Mouse (Mus musculus): ENCODE measurements around the gene Arhgap29. TPM values are rescaled to one million over a fixed set of nuclear protein-coding genes. Genes with fewer than 3 reads are reported as not detected.
A peak's percentile ranks its signal among the peaks of the same experiment; 100 is the strongest.

The Arhgap29 gene
- polyA plus RNA-seq, 2 experiments, result 3.9 to 5.3 TPM

GRCm38 (mm10) chr3:121927601-121928000, 24.7 kb upstream of the Arhgap29 start:
- WGBS (ENCODE audit: insufficient replicate concordance), result 47% methylated on average over 3 of the region's 3 CpGs
- Histone ChIP-seq H3K4me2 (ENCODE audit: low read depth) (no peak overlapping the region), H3K36me3 (replicated peaks; ENCODE audit: control insufficient read depth, insufficient read depth, low read depth) (no peaks in the 10 kb centered on the region), H3K4me1 (replicated peaks; ENCODE audit: control insufficient read depth in 2 of 2, insufficient read depth in 2 of 2, low read length in 1 of 2) (no peaks in the 10 kb centered on the region), H3K4me3 (ENCODE audit: insufficient read depth in 1 of 2, low read depth in 2 of 2, low read length in 2 of 2) (no peak overlapping the region), H3K9me3 (ENCODE audit: control insufficient read depth, low read length) (no peaks in the 10 kb centered on the region), H3K27ac (no peak overlapping the region), H3K9ac (replicated peaks) (no peak overlapping the region), H3K27me3 (ENCODE audit: control insufficient read depth, insufficient read depth, low read length) (no peaks in the 10 kb centered on the region)
- no peak for DNase-seq (ENCODE audit: low read depth in 3 of 3, low spot score in 3 of 3)
- no peak for TF ChIP-seq EP300 (IDR thresholded peaks at IDR 0.05; ENCODE audit: low read depth)
- TF ChIP-seq CTCF (IDR thresholded peaks at IDR 0.05; ENCODE audit: low read depth), result no peak
- no peak for ATAC-seq (ENCODE audit: insufficient read depth)

- no peaks in the 10 kb centered on the region for H3K4me1 ChIP-seq (replicated peaks; ENCODE audit: control insufficient read depth in 2 of 2, insufficient read depth in 2 of 2, low read length in 1 of 2)
- no peak for DNase-seq (ENCODE audit: low read depth in 3 of 3, low spot score in 3 of 3)
- H3K27me3 ChIP-seq (ENCODE audit: control insufficient read depth, insufficient read depth, low read length), result no peaks in the 10 kb centered on the region
- TF ChIP-seq EP300 (IDR thresholded peaks at IDR 0.05; ENCODE audit: low read depth) (no peak), CTCF (IDR thresholded peaks at IDR 0.05; ENCODE audit: low read depth) (no peak)
- no peak overlapping the region for H3K9ac ChIP-seq (replicated peaks)
- no peak overlapping the region for H3K27ac ChIP-seq
- no peaks in the 10 kb centered on the region for H3K36me3 ChIP-seq (replicated peaks; ENCODE audit: control insufficient read depth, insufficient read depth, low read depth)
- H3K9me3 ChIP-seq (ENCODE audit: control insufficient read depth, low read length), result no peaks in the 10 kb centered on the region
- H3K4me2 ChIP-seq (ENCODE audit: low read depth), result no peak overlapping the region
- H3K4me3 ChIP-seq (ENCODE audit: insufficient read depth in 1 of 2, low read depth in 2 of 2, low read length in 2 of 2), result no peak overlapping the region
- WGBS (ENCODE audit: insufficient replicate concordance), result 59% methylated on average over 4 of the region's 4 CpGs
- no peak for ATAC-seq (ENCODE audit: insufficient read depth)
Observed at GRCm38 (mm10) chr3:121932815-121933214, 19.5 kb upstream of the Arhgap29 start.

GRCm38 (mm10) chr3:121936241-121936640, 16.1 kb upstream of the Arhgap29 start:
- Histone ChIP-seq H3K27ac (no peak overlapping the region), H3K9me3 (ENCODE audit: control insufficient read depth, low read length) (no peaks in the 10 kb centered on the region), H3K4me3 (ENCODE audit: insufficient read depth in 1 of 2, low read depth in 2 of 2, low read length in 2 of 2) (no peak overlapping the region), H3K27me3 (ENCODE audit: control insufficient read depth, insufficient read depth, low read length) (no peaks in the 10 kb centered on the region), H3K9ac (replicated peaks) (no peak overlapping the region), H3K36me3 (replicated peaks; ENCODE audit: control insufficient read depth, insufficient read depth, low read depth) (no peaks in the 10 kb centered on the region), H3K4me2 (ENCODE audit: low read depth) (no peak overlapping the region), H3K4me1 (replicated peaks; ENCODE audit: control insufficient read depth in 2 of 2, insufficient read depth in 2 of 2, low read length in 1 of 2) (peaks cover 0 to 8% of the 10 kb centered on the region in 2 experiments; a peak in 3 of 4 replicates)
- WGBS (ENCODE audit: insufficient replicate concordance), result 53% methylated on average over 2 of the region's 2 CpGs
- no peak for DNase-seq (ENCODE audit: low read depth in 3 of 3, low spot score in 3 of 3)
- ATAC-seq (ENCODE audit: insufficient read depth), result no peak
- TF ChIP-seq EP300 (IDR thresholded peaks at IDR 0.05; ENCODE audit: low read depth) (no peak), CTCF (IDR thresholded peaks at IDR 0.05; ENCODE audit: low read depth) (no peak)

DNA sequence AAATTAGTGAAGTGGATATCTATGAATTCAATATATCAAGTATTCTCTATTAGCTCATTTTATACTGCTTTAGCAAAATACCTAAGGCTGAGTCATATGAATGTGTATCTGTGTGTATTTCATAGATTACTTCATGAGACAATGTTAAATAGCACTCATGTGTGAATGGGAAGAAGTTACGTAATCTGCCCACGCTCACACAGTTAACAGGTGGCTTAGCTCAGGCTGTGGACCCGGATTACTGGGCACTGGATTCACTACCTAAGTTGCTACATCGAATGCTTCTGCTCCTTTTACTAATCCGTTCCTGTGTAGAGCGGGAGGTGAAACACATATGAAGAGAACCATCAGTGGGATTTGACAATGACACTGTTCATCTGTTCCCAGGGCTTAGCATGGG, 15.3 kb upstream of the Arhgap29 start:
- H3K36me3 ChIP-seq (replicated peaks; ENCODE audit: control insufficient read depth, insufficient read depth, low read depth), result no peaks in the 10 kb centered on the region
- no peak overlapping the region for H3K9ac ChIP-seq (replicated peaks)
- peaks cover 0 to 8% of the 10 kb centered on the region in 2 experiments; a peak in 3 of 4 replicates for H3K4me1 ChIP-seq (replicated peaks; ENCODE audit: control insufficient read depth in 2 of 2, insufficient read depth in 2 of 2, low read length in 1 of 2)
- 78% methylated on average over 6 of the region's 6 CpGs for WGBS (ENCODE audit: insufficient replicate concordance)
- H3K9me3 ChIP-seq (ENCODE audit: control insufficient read depth, low read length), result no peaks in the 10 kb centered on the region
- ATAC-seq (ENCODE audit: insufficient read depth) (no peak), DNase-seq (ENCODE audit: low read depth in 3 of 3, low spot score in 3 of 3) (no peak)
- H3K27ac ChIP-seq, result no peak overlapping the region
- no peak for TF ChIP-seq EP300 (IDR thresholded peaks at IDR 0.05; ENCODE audit: low read depth)
- no peak for TF ChIP-seq CTCF (IDR thresholded peaks at IDR 0.05; ENCODE audit: low read depth)
- H3K4me2 ChIP-seq (ENCODE audit: low read depth), result no peak overlapping the region
- H3K27me3 ChIP-seq (ENCODE audit: control insufficient read depth, insufficient read depth, low read length), result no peaks in the 10 kb centered on the region
- H3K4me3 ChIP-seq (ENCODE audit: insufficient read depth in 1 of 2, low read depth in 2 of 2, low read length in 2 of 2), result no peak overlapping the region

DNA sequence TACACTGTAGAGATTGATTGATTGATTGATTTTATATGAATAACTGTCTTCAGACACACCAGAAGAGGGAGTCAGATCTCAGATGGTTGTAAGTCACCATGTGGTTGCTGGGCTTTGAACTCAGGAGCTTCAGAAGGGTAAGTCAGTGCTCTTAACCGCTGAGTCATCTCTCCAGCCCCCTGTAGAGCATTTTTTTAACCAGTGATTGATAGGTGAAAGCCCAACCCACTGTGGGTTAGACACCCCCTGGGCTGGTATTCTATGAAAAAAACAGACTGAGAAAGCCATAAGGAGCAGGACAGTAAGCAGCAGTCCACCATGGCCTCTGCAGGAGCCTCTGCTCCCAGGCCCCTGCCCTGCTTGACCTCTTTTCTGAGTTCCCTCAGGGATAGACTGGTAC, 12.7 kb upstream of the Arhgap29 start:
- Histone ChIP-seq H3K4me2 (ENCODE audit: low read depth) (0 out of 2 replicates have a peak overlapping the region, but pooled peaks have one; percentile 6), H3K4me1 (replicated peaks; ENCODE audit: control insufficient read depth in 2 of 2, insufficient read depth in 2 of 2, low read length in 1 of 2) (peaks cover 0 to 8% of the 10 kb centered on the region in 2 experiments; a peak in 3 of 4 replicates), H3K9me3 (ENCODE audit: control insufficient read depth, low read length) (no peaks in the 10 kb centered on the region), H3K36me3 (replicated peaks; ENCODE audit: control insufficient read depth, insufficient read depth, low read depth) (no peaks in the 10 kb centered on the region), H3K9ac (replicated peaks) (no peak overlapping the region), H3K4me3 (ENCODE audit: insufficient read depth in 1 of 2, low read depth in 2 of 2, low read length in 2 of 2) (no peak overlapping the region), H3K27me3 (ENCODE audit: control insufficient read depth, insufficient read depth, low read length) (no peaks in the 10 kb centered on the region), H3K27ac (no peak overlapping the region)
- TF ChIP-seq EP300 (IDR thresholded peaks at IDR 0.05; ENCODE audit: low read depth) (no peak), CTCF (IDR thresholded peaks at IDR 0.05; ENCODE audit: low read depth) (no peak)
- 56% methylated on average over 1 of the region's 1 CpGs for WGBS (ENCODE audit: insufficient replicate concordance)
- ATAC-seq (ENCODE audit: insufficient read depth) (peak; percentile 41; the same call in 1 of the 2 replicates), DNase-seq (ENCODE audit: low read depth in 3 of 3, low spot score in 3 of 3) (no peak)
